Mouse (Mus musculus) liver, adult 2 months (tissue): ENCODE data around the gene Hist1h3e.

Experiments
- CTCF ChIP-seq: fragments of 200-500 bp; IDR thresholded peaks from 2 replicates; pipeline ENCODE4 v1.5.1; 2011; ENCODE audit warnings: low read depth, low read length, control low read depth
- POLR2A ChIP-seq: fragments of 200-500 bp; IDR thresholded peaks from 2 replicates; pipeline ENCODE4 v1.6.1; 2011; ENCODE audit warnings: low read length, control low read depth; ENCODE audit not compliant: insufficient read depth; ENCODE audit errors: extremely low read depth

- TF ChIP-seq CTCF, result no peak
- no peak for TF ChIP-seq POLR2A
These were observed 20.3 kb upstream of the Hist1h3e start for GRCm38 (mm10) chr13:23582219-23583056.
